Mouse (Mus musculus) ES-E14 (cell line): ENCODE measurements around the gene Zfp385b. TPM values are rescaled to one million over a fixed set of nuclear protein-coding genes. Genes with fewer than 3 reads are reported as not detected.

Experiments
- DNase-seq: peaks from one replicate; pipeline ENCODE4 v3.0.0-alpha.2; 2013; ENCODE audit warnings: low read depth, low spot score
- H3K27ac ChIP-seq: 2 replicates; pipeline ENCODE4 v1.5.1; 2012; ENCODE audit warnings: low read depth, mild to moderate bottlenecking, low read length, moderate library complexity, mixed read lengths; ENCODE audit not compliant: poor library complexity, insufficient read depth, severe bottlenecking
- H3K36me3 ChIP-seq: 2 replicates; pipeline ENCODE4 v1.6.1; 2012; ENCODE audit warnings: mild to moderate bottlenecking, low read length, moderate library complexity, mixed read lengths; ENCODE audit not compliant: control insufficient read depth, poor library complexity, insufficient read depth, severe bottlenecking
- H3K4me1 ChIP-seq, 2 experiments: fragments of 150-350 bp in 1 of 2; sonication (generic) in 1 of 2; 2 replicates each; pipeline ENCODE4 v1.6.1; 2012; ENCODE audit warnings: low read length in 2 of 2, mild to moderate bottlenecking in 1 of 2, mixed read lengths in 1 of 2; ENCODE audit not compliant: control insufficient read depth in 2 of 2, insufficient read depth in 2 of 2, poor library complexity in 1 of 2
- H3K4me3 ChIP-seq, 2 experiments: fragments of 150-350 bp in 1 of 2; sonication (generic) in 1 of 2; 2 replicates each; pipeline ENCODE4 v1.5.1; 2012; ENCODE audit warnings: low read length in 2 of 2, low read depth in 1 of 2, mild to moderate bottlenecking in 1 of 2, mixed read lengths in 1 of 2; ENCODE audit not compliant: insufficient read depth in 1 of 2, poor library complexity in 1 of 2, severe bottlenecking in 1 of 2
- H3K9ac ChIP-seq: 2 replicates; pipeline ENCODE4 v1.6.1; 2012; ENCODE audit warnings: low read depth, mild to moderate bottlenecking, low read length, mixed read lengths; ENCODE audit not compliant: poor library complexity, insufficient read depth, severe bottlenecking
- H3K9me3 ChIP-seq: fragments of 150-350 bp; sonication (generic); 2 replicates; pipeline ENCODE4 v1.6.1; 2012; ENCODE audit warnings: low read depth, mild to moderate bottlenecking, low read length; ENCODE audit not compliant: control insufficient read depth, insufficient read depth
- CHD2 ChIP-seq: IDR thresholded peaks from 2 replicates; pipeline ENCODE4 v1.6.1; 2014; ENCODE audit warnings: mild to moderate bottlenecking, low read depth, low read length, inconsistent platforms
- HCFC1 ChIP-seq: IDR thresholded peaks from 2 replicates; pipeline ENCODE4 v1.6.1; 2012; ENCODE audit warnings: low read length, inconsistent platforms, borderline replicate concordance; ENCODE audit not compliant: insufficient read depth
- MAFK ChIP-seq: IDR thresholded peaks from 2 replicates; pipeline ENCODE4 v1.6.1; 2014; ENCODE audit warnings: mild to moderate bottlenecking, low read depth, low read length, inconsistent platforms; ENCODE audit not compliant: insufficient read depth
- ZC3H11A ChIP-seq: IDR thresholded peaks from 2 replicates; pipeline ENCODE4 v1.6.1; 2012; ENCODE audit warnings: low read depth, mild to moderate bottlenecking, inconsistent platforms, low read length, borderline replicate concordance
- ZNF384 ChIP-seq: IDR thresholded peaks from 2 replicates; pipeline ENCODE4 v1.6.1; 2012; ENCODE audit warnings: low read depth, low read length, inconsistent platforms
- in situ Hi-C, 2 experiments: fragments of 600-800 bp; cut with MboI; formaldehyde crosslinking; loops; one replicate each; pipeline ENCODE4 v1.15.1; 2025; ENCODE audit warnings: low sequenced_read_pairs in 2 of 2, inconsistent platforms in 1 of 2; ENCODE audit not compliant: unreplicated experiment in 2 of 2
- total RNA-seq: library from RNA; depleted of rRNA; stranded (reverse); fragments of 300-350 nt; gene quantifications from 2 replicates; pipeline ENCODE4 v1.2.3, GENCODE M21; 2012

Gene Zfp385b
- total RNA-seq, 1 experiment = 0.09 TPM

DNA sequence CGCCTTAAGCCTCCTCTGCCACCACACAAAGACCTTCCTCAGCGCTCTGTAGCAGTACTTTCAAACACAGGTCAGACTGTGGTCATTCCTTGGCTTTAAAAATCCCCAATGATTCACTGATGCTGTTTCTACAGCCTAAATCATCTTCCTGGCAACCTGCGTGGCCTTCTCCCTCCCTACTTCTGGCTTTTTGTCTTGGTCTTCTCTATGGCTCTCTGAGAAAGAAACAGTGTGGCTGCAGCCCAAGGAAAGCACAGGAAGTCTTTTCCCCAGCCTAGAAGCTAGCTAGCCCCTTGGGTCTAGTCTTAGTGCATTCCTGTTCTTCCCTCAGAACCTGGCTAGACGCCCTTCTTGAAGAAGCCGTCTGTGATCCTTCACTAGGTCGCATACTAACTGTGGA lies 359.4 kb downstream of the Zfp385b start:
- Histone ChIP-seq H3K4me3 (no peak overlapping the region), H3K9me3 (no peaks in the 10 kb centered on the region), H3K9ac (no peak overlapping the region), H3K4me1 (no peaks in the 10 kb centered on the region), H3K27ac (no peak overlapping the region), H3K36me3 (no peaks in the 10 kb centered on the region)
- no peak for TF ChIP-seq CHD2
- TF ChIP-seq MAFK = no peak
- TF ChIP-seq ZC3H11A = no peak
- TF ChIP-seq HCFC1 = no peak
- TF ChIP-seq ZNF384 = no peak
- no peak for DNase-seq
- in situ Hi-C loops = loop anchor here in 1 of 2 experiments (25.0 kb wide), 1 partner anchor 252 kb away; no protein-coding TSS in a partner anchor

DNA sequence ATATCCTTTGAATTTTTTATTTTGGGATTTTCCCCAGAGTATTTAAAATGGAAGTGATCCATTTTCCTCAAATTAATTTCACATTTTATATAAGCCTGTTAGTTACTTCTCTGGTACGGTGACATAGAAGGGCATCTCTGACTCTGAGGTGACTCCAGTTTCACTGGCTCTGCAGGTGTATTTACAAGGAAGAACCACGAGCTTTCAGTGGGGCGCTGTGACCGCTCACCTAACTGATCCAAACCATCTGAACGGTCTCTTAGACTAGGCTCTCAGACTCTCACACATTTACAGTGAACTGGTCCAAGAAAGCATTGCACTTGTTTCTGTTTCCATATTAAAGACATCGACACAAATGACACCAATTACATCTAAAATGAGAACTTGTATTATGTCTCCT lies 361.0 kb downstream of the Zfp385b start:
- peak; percentile 17 for DNase-seq
- H3K36me3 ChIP-seq = no peaks in the 10 kb centered on the region
- H3K4me1 ChIP-seq = no peaks in the 10 kb centered on the region
- TF ChIP-seq CHD2 (no peak), HCFC1 (no peak), ZC3H11A (no peak), MAFK (no peak), ZNF384 (no peak)
- H3K9ac ChIP-seq = no peak overlapping the region
- in situ Hi-C loops = loop anchor here in 1 of 2 experiments (25.0 kb wide), 1 partner anchor 254 kb away; no protein-coding TSS in a partner anchor
- no peak overlapping the region for H3K4me3 ChIP-seq
- H3K27ac ChIP-seq = no peak overlapping the region
- H3K9me3 ChIP-seq = no peaks in the 10 kb centered on the region

DNA sequence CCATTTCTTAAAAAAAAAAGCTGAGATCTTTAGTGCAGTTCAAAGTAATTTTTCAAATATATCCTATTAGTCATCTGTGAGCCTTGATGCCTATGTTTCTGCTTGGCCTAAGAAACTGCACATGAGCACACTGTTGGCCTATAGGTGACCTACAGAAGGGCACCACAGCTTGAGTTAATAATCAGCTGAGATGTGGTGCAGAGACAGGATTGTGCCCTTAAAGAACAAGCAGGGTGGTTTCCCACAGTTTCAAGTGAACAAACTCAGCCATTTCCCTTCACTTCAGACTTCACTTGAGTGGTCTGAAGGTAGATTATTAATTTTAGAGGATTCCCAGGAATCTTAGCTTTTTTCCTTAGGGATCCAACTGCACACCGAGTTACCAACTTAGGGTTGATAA lies 362.3 kb downstream of the Zfp385b start:
- no peak for DNase-seq
- TF ChIP-seq ZNF384 (no peak), HCFC1 (no peak), ZC3H11A (no peak), CHD2 (no peak), MAFK (no peak)
- no peaks in the 10 kb centered on the region for H3K9me3 ChIP-seq
- H3K27ac ChIP-seq = no peak overlapping the region
- no peaks in the 10 kb centered on the region for H3K36me3 ChIP-seq
- H3K4me3 ChIP-seq = no peak overlapping the region
- in situ Hi-C loops = loop anchor here in 1 of 2 experiments (25.0 kb wide), 1 partner anchor 255 kb away; no protein-coding TSS in a partner anchor
- H3K9ac ChIP-seq = no peak overlapping the region
- H3K4me1 ChIP-seq = no peaks in the 10 kb centered on the region

DNA sequence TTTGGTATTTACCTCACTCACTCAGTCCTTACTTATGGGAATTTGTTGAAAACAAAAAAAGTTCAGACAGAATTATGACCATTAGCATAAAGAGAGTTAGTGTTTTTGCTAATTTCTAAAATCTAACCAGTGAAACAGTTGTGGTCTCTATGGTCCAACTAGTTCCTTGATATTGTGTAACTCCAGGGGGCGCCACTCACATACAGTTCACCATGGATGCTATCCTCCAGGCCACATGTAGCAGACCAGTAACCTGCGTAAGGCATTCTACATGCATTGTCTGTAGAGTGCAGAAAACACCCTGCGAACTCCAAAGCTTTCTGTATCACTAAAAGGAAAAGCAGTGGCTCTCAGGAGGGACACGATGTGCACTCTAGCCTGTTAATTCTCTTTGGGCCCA lies 362.8 kb downstream of the Zfp385b start:
- H3K9me3 ChIP-seq = no peaks in the 10 kb centered on the region
- no peaks in the 10 kb centered on the region for H3K4me1 ChIP-seq
- no peak overlapping the region for H3K4me3 ChIP-seq
- DNase-seq = peak; percentile 59
- no peaks in the 10 kb centered on the region for H3K36me3 ChIP-seq
- H3K9ac ChIP-seq = no peak overlapping the region
- no peak for TF ChIP-seq CHD2
- no peak for TF ChIP-seq HCFC1
- TF ChIP-seq ZNF384 = no peak
- no peak for TF ChIP-seq MAFK
- peak; percentile 75 for TF ChIP-seq ZC3H11A
- in situ Hi-C loops = loop anchor here in 1 of 2 experiments (25.0 kb wide), 1 partner anchor 256 kb away; no protein-coding TSS in a partner anchor
- H3K27ac ChIP-seq = no peak overlapping the region

DNA sequence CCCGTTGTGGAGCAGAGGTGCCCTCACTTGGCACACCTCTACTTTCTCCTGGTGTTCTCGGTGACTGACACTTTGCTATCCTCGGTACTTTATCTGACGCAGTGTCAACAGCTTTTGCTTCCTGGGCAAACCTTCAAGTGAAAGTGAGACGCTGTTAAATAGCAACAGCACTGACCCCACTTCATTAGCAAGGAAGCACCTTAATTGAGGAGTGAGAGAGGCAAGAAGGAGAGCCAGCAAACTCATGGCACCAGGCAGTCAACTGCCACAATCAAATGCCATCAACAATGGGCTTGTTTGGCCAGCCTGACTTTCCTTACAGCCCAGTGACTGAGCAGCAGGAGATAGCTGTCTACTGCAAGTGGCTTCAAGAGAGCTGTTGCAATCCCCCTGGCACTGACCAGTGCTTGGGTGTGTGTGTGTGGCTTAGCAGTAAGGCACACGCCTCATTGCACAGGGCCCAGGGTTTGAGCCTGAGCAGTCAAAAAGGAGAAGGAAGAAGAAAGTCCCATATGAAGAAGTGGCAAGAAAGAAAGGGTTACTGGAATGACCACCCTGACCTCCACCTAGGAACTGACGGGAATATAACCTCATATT lies 365.0 kb downstream of the Zfp385b start:
- Histone ChIP-seq H3K4me1 (no peaks in the 10 kb centered on the region), H3K9ac (no peak overlapping the region), H3K9me3 (no peaks in the 10 kb centered on the region), H3K36me3 (no peaks in the 10 kb centered on the region), H3K4me3 (no peak overlapping the region), H3K27ac (no peak overlapping the region)
- TF ChIP-seq CHD2 = no peak
- no peak for TF ChIP-seq ZNF384
- TF ChIP-seq MAFK = no peak
- in situ Hi-C loops = loop anchor here in 1 of 2 experiments (25.0 kb wide), 1 partner anchor 258 kb away; no protein-coding TSS in a partner anchor
- no peak for DNase-seq
